Mouse (Mus musculus) lung, adult 2 months (tissue): ENCODE measurements around the gene Cyren. TPM values are rescaled to one million over a fixed set of nuclear protein-coding genes. Genes with fewer than 3 reads are reported as not detected.

ENCODE experiments used
- DNase-seq: peaks from one replicate; pipeline ENCODE4 v3.0.0; 2022
- H3K4me1 ChIP-seq: fragments of 200-500 bp; 2 replicates; pipeline ENCODE4 v1.6.1; 2011; ENCODE audit warnings: low read length; ENCODE audit not compliant: control insufficient read depth, insufficient read depth
- H3K4me3 ChIP-seq: fragments of 200-500 bp; replicated peaks from 2 replicates; pipeline ENCODE3; 2011; ENCODE audit warnings: low read depth, mild to moderate bottlenecking, control low read depth, low read length; ENCODE audit errors: extremely low read depth
- CTCF ChIP-seq: fragments of 200-500 bp; IDR thresholded peaks from 2 replicates; pipeline ENCODE4 v1.5.1; 2011; ENCODE audit warnings: mild to moderate bottlenecking, low read length, control low read depth; ENCODE audit not compliant: insufficient read depth
- POLR2A ChIP-seq: fragments of 200-500 bp; IDR thresholded peaks from 2 replicates; pipeline ENCODE4 v1.6.1; 2011; ENCODE audit warnings: low read depth, mild to moderate bottlenecking, control low read depth, low read length, borderline replicate concordance; ENCODE audit errors: extremely low read depth
- WGBS: fragments of 180-500 bp; shearing (Covaris S2); methylation state at CpG from one replicate; pipeline ENCODE4 v1.1.7; 2018; 5-methylcytosine and 5-hydroxymethylcytosine counted together
- polyA plus RNA-seq: library from polyadenylated mRNA; depleted of rRNA; stranded (reverse); fragments of >200 nt; gene quantifications from 2 replicates; pipeline ENCODE4 v1.2.3, GENCODE M21; 2012; rRNA removed

Cyren gene
- polyA plus RNA-seq = 8.5 and 8.8 TPM in 2 replicates

- TF ChIP-seq POLR2A (peak; percentile 91), CTCF (peak; percentile 20; the same call in 1 of the 2 replicates)
- Histone ChIP-seq H3K4me3 (peak within 1 kb of the TSS; percentile 90), H3K4me1 (peaks cover 32% of the 10 kb centered on the region)
- peak; percentile 91 for DNase-seq
- WGBS = under 1% methylated on average over 56 of the region's 56 CpGs
Observed at GRCm38 (mm10) chr6:34877509-34878321, at the start of gene Cyren. Gene Cyren (minus strand): TSS chr6:34878060.

- 94% methylated on average over 8 of the region's 8 CpGs for WGBS
- Histone ChIP-seq H3K4me1 (no peaks in the 10 kb centered on the region), H3K4me3 (no peak overlapping the region)
- TF ChIP-seq POLR2A = no peak
- no peak for TF ChIP-seq CTCF
- no peak for DNase-seq
Observed at GRCm38 (mm10) chr6:34927594-34927993, 49.7 kb upstream of the Cyren start.

GRCm38 (mm10) chr6:34927156-34927555, 49.3 kb upstream of the Cyren start:
- H3K4me3 ChIP-seq = no peak overlapping the region
- TF ChIP-seq POLR2A (no peak), CTCF (peak; percentile 92)
- DNase-seq = peak; percentile 68
- WGBS = 38% methylated on average over 4 of the region's 4 CpGs
- H3K4me1 ChIP-seq = no peaks in the 10 kb centered on the region

DNA sequence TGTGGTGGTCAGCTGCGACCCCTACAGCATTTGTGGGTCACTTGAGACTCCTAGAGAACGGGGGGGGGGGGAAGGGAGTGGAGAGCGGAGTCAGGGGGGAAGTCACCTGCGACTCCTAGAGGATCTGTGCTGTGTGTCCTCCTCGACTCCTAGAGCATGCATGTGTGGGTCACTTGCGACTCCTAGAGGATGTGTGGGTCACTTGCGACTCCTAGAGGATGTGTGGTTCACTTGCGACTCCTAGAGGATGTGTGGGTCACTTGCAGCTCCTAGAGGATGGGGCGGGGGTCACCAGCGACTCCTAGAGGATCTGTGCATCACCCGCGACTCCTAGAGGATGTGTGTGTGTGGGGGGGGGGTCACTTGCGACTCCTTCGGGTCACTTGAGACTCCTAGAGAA, 44.1 kb upstream of the Cyren start:
- no peak overlapping the region for H3K4me3 ChIP-seq
- DNase-seq = peak; percentile 19
- 41% methylated on average over 14 of the region's 14 CpGs for WGBS
- no peaks in the 10 kb centered on the region for H3K4me1 ChIP-seq
- TF ChIP-seq POLR2A = no peak
- TF ChIP-seq CTCF = peak; percentile 91

- DNase-seq = no peak
- Histone ChIP-seq H3K4me1 (no peaks in the 10 kb centered on the region), H3K4me3 (no peak overlapping the region)
- 86% methylated on average over 12 of the region's 12 CpGs for WGBS
- TF ChIP-seq POLR2A = no peak
- no peak for TF ChIP-seq CTCF
Observed at GRCm38 (mm10) chr6:34920631-34921030, 42.8 kb upstream of the Cyren start.

DNA sequence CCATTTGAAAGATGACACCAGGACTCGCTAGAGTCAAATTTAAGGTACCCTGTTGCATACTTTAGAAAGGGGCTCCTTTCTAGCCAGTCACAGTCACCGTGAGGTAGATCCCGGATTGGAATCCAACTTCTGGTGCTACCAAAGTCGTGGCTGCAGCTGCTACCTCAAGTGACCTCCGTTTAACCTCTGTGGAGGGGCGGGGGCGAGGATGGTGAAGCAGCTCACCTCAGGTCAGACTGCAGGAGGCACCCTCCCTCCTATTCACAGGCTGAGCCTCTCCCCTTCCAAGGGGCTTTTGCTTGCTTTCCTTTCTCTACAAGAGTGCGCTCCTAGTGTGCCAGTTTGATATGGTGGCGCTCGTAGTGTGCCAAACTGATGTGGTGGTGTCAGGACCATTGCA, 42.1 kb upstream of the Cyren start, which contains the start of gene Stra8:
Gene Stra8, plus strand, starts transcription at position 208 of the 400 bp plus-strand sequence.
- H3K4me1 ChIP-seq = no peaks in the 10 kb centered on the region
- H3K4me3 ChIP-seq = no peak within 1 kb of the TSS
- TF ChIP-seq CTCF (no peak), POLR2A (no peak)
- 65% methylated on average over 10 of the region's 10 CpGs for WGBS
- DNase-seq = no peak

- H3K4me3 ChIP-seq = no peak overlapping the region
- 85% methylated on average over 7 of the region's 7 CpGs for WGBS
- no peak for TF ChIP-seq POLR2A
- no peak for TF ChIP-seq CTCF
- DNase-seq = no peak
- no peaks in the 10 kb centered on the region for H3K4me1 ChIP-seq
Observed at GRCm38 (mm10) chr6:34919146-34919545, 41.3 kb upstream of the Cyren start.

DNA sequence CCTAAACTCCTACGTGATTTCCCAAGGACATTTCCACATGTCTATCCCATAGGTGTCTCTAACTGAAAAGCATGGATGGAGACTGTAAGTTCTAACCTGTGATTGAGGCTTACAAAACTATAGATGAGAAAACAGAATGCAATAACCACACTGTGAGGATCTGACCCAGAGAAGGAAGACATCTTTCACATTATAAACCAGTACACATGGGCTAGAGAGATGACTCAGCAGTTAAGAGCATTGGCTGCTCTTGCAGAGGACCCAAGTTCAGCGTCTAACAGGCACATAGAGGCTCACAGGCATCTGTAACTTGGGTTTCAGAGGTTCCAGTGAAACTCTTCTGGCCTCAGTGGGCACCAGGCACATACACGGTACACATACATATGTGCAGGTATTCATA, 36.6 kb upstream of the Cyren start:
- Histone ChIP-seq H3K4me1 (peaks cover 2% of the 10 kb centered on the region; the same call in 1 of the 2 replicates), H3K4me3 (no peak overlapping the region)
- TF ChIP-seq CTCF (no peak), POLR2A (no peak)
- no peak for DNase-seq
- WGBS = 81% methylated on average over 3 of the region's 3 CpGs

GRCm38 (mm10) chr6:34913341-34914040, 35.6 kb upstream of the Cyren start:
- TF ChIP-seq POLR2A (no peak), CTCF (no peak)
- DNase-seq = no peak
- 81% methylated on average over 13 of the region's 13 CpGs for WGBS
- no peak overlapping the region for H3K4me3 ChIP-seq
- H3K4me1 ChIP-seq = peaks cover 2% of the 10 kb centered on the region; the same call in 1 of the 2 replicates
